Mouse (Mus musculus) left cerebral cortex, postnatal 36 days (tissue): ENCODE measurements around the gene Pnpla8. TPM values are rescaled to one million over a fixed set of nuclear protein-coding genes. Genes with fewer than 3 reads are reported as not detected.
A peak's percentile ranks its signal among the peaks of the same experiment; 100 is the strongest.
"Not testable (repeated sequence)": the region's sequence is repeated elsewhere in the genome, so short reads cannot be mapped to it uniquely, and the experiment has no call there.

Experiments used
- DNase-seq, 2 experiments: peaks; one replicate each; pipeline ENCODE4 v3.0.0; 2021 to 2022; ENCODE audit warnings: low spot score in 2 of 2, mixed read lengths in 1 of 2
- intact Hi-C: fragments of 180-260 bp; cut with DNase I; formaldehyde crosslinking; loops from one replicate; pipeline ENCODE4 v1.15.1; 2025
- total RNA-seq, 2 experiments: library from RNA; stranded (reverse); gene quantifications; 2 replicates each; pipeline ENCODE4 v1.2.3; 2021

The Pnpla8 gene
- total RNA-seq, 2 experiments from 2014 or later, result 135 to 151 TPM

DNA sequence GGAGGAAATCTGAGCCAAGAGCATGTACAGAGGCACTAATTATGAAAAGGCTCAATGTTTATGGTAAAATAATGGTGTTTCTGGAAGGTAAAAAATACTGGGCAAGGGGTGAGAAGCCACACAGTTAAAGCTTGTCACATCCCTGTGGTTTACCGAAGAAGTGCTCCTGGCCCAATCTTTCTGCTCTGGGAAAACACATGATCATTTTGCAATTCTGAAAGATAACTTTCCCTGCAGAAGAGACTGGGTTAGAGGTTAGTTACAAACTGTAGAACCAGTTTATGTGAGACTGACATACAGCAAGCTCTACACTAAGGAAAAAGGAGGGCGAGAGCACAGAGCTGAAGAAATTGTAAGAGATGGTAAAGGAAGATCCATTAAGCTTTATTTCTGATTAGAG lies 46.0 kb downstream of the Pnpla8 start:
- intact Hi-C loops, result loop anchor here (5.0 kb wide), 1 partner anchor 55 kb away; the partner anchor contains the start of gene Dnajb9
- DNase-seq, result no peak

DNA sequence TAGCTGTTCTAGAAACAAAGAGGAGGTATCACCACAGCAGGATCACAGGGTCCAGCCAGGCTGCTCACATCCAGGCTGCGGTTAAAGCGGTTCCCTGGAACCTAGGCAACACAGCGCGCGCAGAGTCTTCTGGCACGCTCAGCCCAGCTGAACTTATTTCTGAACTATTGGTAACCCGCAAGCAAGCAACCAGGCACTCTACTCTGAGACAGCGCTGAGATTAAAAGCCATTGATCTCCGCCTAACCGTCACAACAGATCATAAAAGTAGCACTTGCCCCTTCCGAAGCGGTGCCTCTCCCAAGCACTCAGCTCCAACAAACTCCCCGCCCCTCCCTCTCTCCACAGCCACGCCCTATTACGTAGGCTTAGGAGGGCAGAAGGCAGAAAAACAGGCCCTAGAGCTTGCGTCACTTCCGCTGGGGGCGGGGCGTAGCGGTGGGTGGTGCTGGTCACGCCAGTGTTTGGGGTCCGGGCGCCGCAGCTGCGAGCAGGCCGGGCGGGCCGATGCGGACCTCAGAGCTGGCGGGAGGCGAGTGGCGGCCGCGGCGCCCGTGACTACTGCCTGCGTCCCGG lies 47.6 kb downstream of the Pnpla8 start:
- intact Hi-C loops, result loop anchor here (5.0 kb wide), 1 partner anchor 57 kb away; the partner anchor contains the start of gene Dnajb9
- peak; percentile 99 for DNase-seq

DNA sequence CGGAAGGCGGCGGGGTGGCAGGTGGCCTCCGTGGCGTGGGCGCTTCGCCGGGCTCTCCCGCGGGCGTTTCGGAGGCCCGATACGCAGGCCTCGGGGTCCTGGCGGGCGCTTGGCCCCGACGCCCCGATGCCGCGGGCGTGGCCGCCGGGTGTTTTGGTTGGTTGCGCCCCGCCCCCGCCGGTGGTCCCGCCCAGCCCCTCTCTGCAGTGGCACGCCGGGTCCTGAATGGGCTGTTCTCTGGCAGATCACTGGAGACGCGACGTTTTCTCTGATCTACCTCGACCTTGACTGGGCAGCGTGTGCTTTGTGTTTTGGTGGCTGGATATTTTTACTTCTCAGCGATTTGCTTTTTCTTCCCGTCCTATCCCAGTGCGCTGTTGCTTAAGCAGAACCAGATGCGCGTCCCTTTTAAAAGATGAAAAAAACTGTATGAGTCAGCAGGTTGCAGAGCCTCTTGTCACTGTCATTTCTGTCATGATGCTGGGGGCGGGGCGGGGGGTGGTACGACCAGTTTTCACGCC lies 48.2 kb downstream of the Pnpla8 start:
- no peak for DNase-seq
- intact Hi-C loops, result loop anchor here (5.0 kb wide), 1 partner anchor 57 kb away; the partner anchor contains the start of gene Dnajb9

DNA sequence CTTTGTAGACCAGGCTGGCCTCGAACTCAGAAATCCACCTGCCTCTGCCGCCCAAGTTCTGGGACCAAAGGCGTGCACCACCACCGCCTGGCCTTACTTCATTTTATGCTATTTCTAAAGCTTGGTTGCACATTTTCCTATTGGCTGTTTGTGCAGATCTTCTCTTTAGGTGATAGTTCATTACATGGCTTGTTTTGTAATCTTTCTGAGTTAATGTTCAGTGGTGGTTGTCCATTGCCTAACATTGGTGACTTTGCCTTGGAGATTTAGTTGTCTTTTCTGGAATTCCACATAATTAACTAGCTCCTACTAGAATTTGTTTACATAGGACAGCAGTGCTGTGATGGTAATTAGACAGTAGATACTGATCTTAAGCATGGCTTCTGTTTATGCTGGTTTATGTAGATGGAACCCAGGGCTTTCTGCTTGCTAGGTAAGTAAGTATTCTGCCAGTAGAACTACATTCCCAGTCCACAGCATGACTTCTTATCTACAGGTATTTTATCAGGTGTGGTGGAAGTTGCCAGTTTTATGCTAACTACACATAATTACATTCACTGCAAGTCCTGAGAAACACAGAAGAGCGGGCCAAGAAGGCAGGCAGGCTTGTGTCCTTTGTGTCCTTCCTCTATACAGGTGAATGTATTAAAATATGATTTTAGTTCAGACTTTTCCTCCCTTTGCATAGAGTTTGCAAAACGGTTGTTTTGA lies 53.1 kb downstream of the Pnpla8 start:
- no peak for DNase-seq
- intact Hi-C loops, result no loop called here

DNA sequence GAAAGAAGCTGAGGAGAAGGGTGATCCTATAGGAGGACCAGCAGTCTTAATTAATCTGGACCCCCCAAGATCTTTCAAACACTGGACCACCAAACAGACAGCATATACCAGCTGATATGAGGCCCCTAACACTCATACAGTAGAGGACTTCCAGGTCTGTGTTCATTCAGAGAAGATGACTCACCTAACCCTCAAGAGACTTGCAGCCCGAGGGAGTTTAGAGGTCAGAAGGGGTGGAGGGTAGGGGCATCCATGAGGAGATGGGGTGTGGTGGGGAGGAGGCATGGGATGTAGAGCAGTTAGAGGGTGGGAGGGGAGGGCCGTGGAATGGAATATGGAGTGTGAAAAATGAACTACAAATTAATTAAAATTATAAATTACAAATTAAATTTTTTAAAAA lies 59.0 kb downstream of the Pnpla8 start:
- DNase-seq, result not testable (repeated sequence)

DNA sequence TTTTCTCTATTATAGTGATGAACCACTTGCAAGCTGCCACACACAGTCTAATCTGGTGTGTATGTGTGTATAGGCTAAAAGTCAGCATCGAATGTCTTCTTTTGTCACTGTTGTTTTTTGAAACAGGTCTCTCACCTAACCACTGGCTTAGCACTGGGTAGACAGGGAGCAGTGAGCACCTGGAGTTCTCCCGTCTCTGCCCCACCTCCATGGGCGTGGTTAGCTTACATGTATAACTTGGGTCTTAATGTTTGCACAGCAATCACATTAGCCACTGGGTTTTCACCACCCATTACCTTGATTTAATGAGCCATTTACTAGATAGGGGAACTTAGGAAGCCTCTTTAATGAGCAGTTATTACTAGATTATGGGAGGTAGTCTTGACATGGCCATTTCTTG lies 60.4 kb downstream of the Pnpla8 start:
- intact Hi-C loops, result no loop called here

More for the DNA sequence above, 59.0 kb downstream of the Pnpla8 start:
- intact Hi-C loops, result not testable (repeated sequence)

DNA sequence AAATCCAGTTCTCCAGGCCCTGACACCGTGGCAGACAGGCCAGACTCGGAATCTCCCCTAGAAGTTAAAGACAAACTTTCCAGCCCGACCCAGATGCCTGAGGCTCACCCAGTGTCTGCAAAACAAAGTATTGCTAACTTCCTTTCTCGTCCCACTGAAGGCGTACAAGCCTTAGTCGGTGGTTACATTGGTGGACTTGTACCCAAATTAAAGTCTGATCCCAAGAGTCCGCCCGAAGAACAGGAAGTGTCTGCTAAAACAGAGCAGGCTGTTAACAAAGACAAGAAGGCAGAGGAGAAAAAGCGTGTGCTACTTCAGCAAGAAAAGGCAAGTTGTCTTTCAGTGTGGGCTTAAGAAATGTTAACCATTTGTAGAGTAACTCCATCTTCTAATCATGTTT lies 62.2 kb downstream of the Pnpla8 start:
- DNase-seq, result no peak
- intact Hi-C loops, result no loop called here

More for the DNA sequence above, 60.4 kb downstream of the Pnpla8 start:
- DNase-seq, result no peak

DNA sequence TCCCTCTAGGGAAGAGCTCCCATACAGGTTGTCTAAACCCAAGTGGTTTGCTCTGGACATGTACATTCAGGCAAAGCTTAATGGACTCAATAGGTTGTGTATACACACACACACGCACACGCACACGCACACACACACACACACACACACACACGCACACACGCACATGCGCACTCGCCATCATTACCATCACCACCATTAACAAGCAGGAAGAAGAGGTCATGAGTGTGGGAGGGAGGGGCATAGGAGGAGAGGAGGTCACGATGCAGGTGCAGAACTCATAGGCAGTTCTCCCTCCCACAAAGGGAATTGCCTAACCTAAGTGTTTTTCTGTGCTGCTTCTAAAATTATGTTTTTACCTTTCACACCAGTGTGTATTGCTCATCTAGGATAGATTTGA lies 65.8 kb downstream of the Pnpla8 start:
- no peak for DNase-seq
- intact Hi-C loops, result no loop called here

DNA sequence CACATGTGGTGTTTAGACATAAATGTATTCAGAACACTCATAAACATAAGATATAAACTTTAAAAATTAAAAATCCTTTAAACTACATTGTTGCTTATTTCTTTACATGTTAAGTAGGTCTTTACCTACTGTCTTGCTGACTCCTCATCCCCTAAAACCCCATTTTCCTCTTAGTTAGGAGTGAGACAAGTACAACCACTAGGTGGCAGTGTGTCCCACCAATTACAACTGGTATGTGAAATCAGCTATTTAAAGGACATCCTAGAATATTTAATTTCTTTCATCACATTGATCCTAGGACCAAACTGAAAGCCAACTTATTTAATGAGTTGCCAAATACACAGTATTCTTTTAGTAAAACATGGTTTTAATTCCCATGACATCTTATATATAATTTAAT lies 71.1 kb downstream of the Pnpla8 start:
- intact Hi-C loops, result no loop called here
- DNase-seq, result peak; percentile 41 to 42

DNA sequence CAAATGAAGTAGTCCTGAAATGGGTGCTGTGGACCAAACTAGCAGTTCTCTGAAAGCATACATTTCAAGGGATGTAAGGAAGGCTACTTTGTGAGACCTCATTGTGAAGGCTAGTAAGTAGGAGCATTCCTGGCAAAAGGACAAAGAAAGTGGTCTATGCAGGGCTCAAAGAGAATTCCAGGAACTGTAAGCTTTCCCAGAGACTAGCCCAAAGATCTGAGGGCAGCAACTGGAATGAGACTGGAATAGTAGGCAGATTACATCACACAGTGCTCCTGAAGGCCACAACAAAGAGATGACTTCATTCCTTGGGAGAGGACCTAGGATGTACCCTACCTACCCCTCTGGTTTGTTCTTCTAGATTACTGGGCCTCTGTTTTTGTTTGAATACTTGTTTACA lies 79.6 kb downstream of the Pnpla8 start:
- intact Hi-C loops, result no loop called here
- no peak for DNase-seq

DNA sequence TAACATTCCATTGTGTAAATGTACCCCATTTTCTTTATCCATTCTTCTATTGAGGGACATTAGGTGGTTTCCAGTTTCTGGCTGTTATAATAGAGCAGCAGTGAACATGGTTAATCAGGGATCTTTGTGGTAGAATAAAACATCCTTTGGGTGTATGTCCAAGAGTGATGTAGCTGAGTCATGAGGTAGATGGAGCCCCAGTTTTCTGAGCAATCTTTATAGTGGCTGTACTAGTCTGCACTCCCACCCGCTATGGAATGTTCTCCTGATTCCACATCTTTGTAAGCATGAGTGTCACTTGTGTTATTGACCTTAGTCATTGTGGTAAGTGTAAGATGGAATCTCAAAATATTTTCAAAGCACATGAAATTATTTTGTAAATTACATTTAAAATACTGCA lies 82.8 kb downstream of the Pnpla8 start:
- intact Hi-C loops, result no loop called here
- DNase-seq, result no peak

DNA sequence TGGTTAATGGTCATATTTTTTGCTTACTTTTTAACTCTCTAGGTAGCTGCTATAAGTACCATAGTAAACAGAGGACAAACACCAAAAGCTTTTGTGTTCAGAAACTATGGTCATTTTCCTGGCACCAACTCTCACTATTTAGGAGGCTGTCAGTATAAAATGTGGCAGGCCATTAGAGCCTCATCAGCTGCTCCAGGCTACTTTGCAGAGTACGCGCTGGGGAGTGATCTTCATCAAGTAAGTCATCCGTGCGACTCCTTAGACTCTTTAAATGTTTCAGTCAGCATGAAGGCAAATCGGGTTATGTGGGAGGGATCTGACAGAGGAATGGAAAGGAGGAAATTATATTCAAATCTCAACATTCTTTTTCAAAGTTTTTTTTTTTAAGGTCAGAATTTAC lies 83.7 kb downstream of the Pnpla8 start:
- intact Hi-C loops, result no loop called here
- DNase-seq, result no peak

DNA sequence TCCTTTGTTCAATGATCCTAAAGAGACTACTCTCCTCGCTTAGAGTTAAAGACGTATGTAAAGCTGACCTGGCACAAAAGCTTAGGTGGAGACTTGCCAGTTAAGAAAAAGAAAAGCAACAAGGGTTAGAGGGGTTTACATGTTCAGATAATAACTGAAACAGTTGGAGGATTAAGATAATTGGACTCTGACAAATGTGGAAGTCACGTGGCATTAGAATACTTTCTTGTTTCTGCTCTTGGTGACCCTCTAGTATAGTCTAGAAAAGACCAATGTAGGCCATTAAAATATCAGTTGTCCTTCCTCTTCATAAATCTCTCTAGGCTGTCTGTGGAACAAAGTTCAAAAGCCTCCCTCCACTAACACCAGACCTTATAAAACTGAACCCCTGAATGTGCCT lies 87.1 kb downstream of the Pnpla8 start:
- intact Hi-C loops, result no loop called here
- DNase-seq, result no peak

DNA sequence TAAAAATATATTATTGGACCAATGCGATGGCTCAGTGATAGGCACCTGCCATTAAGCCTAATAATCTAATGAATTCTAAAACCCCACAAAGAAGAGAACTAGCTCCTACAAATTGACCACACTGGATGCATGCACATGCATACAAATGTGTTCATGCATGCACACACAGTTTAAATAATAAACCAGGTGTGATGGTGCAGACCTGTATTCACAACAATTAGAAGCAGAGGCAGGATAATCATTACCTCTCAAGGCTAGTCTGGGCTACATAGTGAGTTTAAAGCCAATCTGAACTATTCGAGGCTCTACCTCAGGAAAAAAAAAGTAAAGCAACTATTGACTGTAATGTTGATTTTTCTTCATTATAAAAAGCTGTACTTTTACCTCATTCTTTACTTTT lies 94.0 kb downstream of the Pnpla8 start:
- no peak for DNase-seq
- intact Hi-C loops, result no loop called here

DNA sequence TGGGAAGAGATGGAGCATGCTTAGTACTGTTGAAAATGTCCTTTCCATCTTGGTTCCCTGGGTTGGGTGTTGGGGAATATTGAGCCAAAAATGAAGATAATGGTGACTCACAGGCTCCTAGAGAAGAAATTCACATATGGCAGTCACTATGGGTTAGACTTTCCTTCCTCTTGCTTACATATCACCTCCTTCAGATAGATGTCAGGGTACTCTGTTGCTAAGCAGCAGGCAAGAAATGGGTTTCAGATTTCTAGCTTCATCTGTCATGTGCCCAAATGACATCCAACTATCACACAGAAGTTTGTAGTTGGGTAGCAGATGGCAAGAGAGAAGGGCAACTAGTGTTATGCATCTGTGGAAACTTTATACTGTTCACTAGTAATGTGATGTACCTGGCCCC lies 103.9 kb downstream of the Pnpla8 start:
- DNase-seq, result no peak
- intact Hi-C loops, result loop anchor here (5.0 kb wide), 1 partner anchor 112 kb away; no protein-coding TSS in a partner anchor

DNA sequence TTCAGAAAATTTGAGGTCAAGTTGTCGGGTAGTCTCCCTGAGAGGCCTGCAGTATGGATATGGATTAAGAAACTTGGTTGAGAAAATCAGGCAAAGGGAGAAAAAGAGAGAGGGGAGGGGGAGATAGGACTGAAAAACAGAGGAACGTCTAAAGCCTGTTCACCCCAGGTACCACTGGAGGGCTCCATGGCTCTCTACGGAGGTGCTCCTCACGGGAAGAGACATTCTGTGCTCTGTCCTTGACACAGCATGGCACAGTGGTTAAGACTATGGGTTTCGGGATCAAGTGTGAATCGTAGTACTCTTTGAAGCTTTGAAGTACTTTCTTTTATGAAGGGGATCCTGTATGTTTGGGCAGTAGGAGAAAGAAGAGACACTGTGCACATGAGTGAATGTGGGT lies 106.3 kb downstream of the Pnpla8 start:
- intact Hi-C loops, result loop anchor here (1.0 to 5.0 kb wide), 2 partner anchors 110 to 221 kb away; no protein-coding TSS in a partner anchor
- no peak for DNase-seq

DNA sequence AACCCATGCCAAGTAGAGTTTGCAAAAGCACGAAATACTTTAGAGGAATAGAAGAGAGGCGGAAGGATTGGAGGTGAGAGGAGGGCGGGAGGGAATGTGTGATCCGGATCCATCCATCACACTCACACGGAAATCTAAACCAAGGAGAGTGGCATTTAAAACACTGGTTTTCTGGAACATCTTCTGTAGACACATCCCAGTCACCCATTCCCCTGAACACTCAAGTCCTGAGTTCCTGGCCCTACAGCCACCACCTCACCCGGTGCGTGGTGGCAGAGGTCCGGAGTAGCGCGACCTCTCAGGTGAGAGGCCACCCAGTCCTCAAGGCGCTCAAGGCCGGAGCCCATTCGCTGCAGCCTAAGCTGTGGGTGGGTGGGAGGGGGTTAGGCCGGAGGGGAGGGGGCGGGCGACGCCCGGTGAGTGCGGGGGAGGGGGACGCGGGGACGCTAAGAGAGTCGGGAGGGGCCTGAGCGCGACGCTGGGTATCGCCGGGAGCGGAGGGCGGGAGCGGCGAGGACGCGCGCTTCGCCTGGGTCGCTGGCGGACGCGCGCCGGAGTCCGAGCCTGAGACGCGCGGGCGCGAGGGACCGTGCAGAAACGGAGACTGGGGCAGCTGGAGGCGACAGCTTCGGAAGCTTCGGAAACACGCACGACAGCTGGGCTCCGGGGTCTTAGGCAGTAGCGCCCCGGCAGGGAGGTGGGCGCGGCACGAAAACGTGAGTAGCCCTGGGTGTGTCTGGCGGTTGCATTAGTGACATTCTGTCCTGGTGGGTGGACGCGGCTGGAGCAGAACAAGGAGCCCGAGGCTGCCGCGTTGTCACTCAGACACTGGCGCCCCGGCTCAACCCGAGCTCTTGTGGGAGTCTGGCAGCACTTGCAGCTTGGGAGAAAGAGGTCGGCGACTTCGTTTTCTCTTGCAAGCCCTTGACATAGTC lies 107.5 kb downstream of the Pnpla8 start, which contains the start of gene Nrcam:
Nrcam (plus strand) TSS at position 505 of the 935 bp plus-strand sequence.
- intact Hi-C loops, result loop anchor here (5.0 kb wide), 1 partner anchor 109 kb away; no protein-coding TSS in a partner anchor
- DNase-seq, result peak; percentile 81 to 83

DNA sequence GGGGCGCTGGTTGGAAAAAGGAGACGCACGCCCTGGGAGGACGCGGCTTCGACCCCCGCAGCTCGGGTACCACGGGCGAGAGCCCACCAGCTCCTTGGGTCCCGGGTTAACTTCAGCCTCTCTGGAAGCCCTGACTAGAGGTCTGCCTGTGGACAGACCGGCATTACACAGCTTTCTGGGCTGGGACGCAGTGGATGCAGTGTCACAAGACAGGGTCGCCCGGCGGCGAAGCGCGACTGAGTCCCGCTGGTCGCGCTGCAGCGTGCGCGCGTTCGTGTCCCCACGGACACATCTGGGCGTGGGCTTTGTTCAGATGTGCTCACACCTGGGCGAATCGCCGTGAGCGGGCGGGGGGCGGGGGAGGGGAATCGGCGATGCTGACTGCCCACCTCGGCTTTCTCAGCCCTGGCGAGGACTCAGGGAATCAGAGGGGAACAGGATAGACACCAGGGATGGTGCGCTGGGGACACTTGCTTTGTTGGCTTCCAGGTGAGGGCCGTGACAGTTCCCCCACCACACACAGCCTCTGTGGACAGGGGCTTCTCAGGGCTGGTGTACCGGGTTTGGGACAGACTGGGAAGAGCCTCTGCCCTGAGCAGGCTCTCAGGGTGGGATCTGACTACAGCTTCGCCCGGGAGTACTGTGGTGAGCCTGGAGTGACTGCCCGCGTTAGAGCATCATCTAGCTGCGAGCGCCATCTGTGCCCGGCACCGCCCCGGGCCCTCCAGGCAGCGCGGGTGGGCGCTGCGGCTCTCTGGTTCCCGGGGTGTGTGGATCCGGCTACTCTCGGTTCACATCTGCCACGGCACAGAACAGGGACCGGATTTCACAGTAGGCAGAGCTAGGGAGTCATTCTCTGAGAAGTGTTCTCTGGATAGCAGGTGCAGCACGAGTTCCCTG lies 108.4 kb downstream of the Pnpla8 start:
- intact Hi-C loops, result loop anchor here (1.0 to 5.0 kb wide), 2 partner anchors 51 to 108 kb away; no protein-coding TSS in a partner anchor
- peak; percentile 75 to 84 for DNase-seq
